Mouse (Mus musculus) frontal cortex, postnatal 25 days (tissue): ENCODE data around the gene Anpep.
"Not testable (repeated sequence)": the region's sequence is repeated elsewhere in the genome, so short reads cannot be mapped to it uniquely, and the experiment has no call there.

Experiments
- DNase-seq, 2 experiments: peaks; one replicate each; pipeline ENCODE4 v3.0.0; 2022; ENCODE audit warnings: low spot score in 2 of 2

Anpep gene

DNA sequence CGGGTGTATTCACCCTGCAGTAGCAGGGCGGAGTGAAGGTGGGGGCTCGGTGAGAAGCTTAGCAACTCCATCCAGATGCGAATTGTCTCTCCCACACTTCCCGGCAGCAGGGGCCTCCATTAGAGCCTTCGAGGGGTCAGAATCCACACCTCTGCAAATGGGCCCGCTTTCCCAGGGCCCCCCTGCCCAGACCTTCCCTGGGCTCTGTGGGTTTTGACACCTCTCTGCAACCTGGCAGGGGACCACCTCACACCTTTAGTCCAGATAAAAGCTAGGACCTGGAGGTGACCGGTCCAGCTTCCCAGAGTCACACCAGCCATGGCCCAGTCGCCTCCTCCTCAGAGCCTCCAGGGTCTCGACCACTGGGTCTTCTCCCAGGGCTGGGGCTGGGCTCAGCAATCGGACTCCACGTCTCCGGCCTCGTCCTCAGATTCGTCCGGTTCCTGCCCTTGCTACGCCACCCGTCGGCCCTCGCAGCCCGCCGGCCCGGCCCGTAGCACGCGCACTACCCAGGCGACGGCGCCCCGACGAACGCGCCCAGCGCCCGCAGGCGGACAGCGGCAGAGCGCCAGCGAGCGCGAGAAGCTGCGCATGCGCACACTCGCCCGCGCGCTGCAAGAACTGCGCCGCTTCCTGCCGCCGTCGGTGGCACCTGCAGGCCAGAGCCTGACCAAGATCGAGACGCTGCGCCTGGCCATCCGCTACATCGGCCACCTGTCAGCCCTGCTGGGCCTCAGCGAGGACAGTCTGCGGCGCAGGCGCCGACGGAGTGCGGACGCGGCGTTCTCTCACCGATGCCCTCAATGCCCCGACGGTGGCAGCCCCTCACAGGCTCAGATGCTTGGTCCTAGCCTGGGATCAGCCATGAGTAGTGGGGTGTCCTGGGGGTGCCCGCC lies 50.0 kb downstream of the Anpep start, which contains the start of gene Mesp2:
Gene Mesp2 (plus strand): TSS at position 117 of the 896 bp plus-strand sequence.
- peak; percentile 42 to 53 for DNase-seq

DNA sequence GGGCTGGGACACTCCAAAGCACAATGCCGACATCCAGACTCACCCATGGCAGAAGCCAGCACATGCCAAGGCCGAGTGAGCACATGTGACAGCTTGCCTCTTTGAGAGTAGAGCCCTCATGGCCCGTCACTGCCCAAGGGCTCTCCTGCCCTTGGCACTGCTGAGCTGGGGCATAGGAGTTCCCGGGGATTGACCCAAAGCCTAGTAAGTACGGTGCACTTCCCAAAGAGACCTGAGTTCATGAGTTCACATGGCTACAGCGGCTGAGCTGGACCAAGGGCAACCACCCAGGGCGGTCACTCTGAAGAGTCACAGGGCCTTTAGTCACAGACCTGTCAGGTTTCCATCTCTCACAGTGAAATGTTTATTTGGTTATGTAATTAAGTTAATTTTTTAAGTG lies 52.3 kb downstream of the Anpep start:
- no peak for DNase-seq

DNA sequence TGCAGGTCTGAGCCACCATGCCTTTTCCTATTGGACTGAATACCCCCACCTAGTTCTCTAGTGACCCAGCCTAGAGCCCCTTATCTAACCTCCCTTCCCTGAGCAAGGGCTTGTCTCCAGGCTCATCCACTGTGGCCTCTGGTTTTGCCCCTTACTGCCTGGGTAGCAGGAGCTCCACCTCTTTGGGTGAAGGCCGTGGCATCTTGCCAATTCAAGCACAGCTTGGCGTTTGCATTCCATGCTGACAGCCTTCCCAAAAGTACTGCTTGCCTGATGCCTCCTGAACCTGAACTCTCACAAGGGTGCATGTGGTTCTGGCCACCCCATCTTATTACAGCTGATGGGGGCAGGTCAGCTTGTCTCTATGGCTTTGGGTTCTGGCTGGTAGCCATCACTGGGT lies 57.0 kb downstream of the Anpep start:
- no peak for DNase-seq

DNA sequence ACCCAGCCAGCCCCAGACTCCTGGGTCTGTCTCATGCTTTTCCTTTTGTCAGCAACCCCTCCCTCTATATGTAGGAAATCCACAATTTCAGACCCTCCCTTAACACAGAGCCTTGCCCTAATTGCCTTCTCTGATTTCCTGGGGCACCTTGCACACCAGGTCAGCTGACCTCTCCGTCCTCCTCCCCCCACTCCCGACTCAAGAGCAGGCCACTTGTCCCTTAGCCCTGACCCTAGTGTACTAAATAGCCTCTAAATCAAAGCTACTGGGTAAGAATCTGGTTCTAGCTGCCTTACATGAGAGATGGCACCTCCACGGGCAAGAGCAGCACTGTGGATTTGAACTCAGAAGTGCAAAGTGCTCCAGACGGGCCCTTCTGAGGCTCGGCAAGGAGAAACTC lies 58.8 kb downstream of the Anpep start:
- no peak for DNase-seq

DNA sequence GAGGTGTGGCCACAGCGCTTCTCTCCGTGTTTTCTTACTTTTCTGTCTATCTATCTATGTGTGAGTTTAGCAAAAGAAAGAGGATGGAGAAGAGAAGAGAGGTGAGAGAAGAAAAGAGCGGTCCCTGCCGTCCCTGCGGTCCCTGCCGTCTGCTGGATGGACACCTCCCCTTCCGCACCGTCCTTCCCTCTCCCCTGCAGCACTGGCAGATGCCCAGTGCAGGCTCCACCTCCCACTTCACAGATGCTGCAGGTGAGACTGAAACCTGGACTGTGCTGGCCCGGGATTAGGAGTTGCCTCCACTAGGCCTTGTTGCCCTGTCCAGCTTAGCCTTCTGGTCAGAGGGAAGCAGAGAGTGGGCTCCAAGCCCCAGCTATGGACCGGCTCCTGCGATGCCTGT lies 59.5 kb downstream of the Anpep start:
- DNase-seq: no peak

DNA sequence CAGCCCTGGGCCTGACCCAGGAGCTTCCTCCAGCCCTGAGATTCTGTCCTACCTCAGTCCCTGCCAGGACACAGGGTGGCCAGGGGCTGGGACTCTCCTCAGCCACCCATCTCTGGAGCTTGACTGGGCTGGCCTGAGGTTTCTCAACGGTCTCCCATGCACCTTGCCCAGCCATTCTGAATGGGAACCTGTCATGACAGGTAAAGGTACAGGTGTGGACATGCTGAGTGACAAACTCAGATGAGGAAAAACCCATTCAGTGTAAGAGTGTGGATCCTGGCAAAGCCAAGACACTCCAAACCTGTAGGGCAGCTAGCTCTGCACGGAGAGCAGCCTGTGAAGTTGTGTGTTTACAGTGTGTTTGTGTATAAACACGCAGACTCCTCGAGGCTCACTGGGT lies 60.5 kb downstream of the Anpep start:
- no peak for DNase-seq

DNA sequence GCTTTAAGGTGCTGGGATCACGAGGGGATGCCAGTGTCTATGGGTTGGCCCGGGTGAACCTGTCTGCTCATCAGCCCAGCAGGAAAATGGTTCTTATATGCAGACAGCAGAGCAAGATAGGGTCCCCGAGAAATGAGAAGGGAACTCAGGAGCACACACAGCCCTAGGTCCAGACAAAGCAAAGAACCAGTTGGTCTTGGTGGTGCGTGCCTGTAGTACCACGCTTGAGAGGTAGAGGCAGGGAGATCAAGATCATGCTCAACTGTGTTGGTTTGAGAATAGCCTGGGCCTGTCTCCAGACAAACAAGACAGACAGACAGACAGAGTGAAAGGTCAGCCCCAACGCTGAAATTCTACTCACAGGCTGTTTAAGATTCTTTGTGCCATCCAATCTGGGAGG lies 61.4 kb downstream of the Anpep start:
- no peak for DNase-seq

DNA sequence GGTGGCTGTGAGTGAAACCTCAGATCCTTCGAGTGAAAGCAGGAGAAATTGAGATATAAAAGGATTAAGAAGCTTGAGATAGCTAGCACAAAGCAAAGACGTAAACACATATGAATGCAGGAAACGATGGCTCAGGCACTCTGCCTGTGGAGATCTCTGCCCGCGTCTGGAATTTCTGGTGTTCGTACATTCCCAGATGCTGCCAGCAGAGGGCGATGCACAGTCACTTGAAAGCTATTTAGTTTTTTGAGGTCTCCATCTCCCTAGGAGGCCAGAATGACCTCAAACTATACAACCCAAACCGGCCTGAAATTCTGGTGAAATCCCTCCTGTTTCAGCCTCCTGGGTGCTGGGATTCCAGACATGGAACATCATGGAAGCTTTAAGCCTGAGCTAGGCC lies 61.8 kb downstream of the Anpep start:
- peak; percentile 78 to 83 for DNase-seq

DNA sequence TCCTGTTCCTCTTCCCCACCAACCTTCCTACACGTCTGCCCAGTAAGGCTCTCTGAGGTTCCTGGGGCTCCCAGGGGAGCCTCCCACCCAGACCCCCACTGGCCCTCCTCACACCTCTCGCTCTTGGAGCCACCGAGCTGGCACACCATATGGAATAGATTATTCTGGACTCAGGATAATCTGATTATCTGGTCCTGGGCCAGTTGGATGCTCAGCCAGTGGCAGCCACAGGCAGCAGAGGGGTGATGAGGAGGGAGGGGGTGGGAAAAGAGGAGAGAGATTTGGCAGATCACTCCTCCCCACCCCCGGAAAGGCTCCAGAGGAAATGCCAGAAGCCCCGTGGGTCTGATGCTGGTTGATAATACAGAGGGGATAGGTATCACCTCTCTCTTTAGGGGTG lies 62.3 kb downstream of the Anpep start:
- DNase-seq: no peak

DNA sequence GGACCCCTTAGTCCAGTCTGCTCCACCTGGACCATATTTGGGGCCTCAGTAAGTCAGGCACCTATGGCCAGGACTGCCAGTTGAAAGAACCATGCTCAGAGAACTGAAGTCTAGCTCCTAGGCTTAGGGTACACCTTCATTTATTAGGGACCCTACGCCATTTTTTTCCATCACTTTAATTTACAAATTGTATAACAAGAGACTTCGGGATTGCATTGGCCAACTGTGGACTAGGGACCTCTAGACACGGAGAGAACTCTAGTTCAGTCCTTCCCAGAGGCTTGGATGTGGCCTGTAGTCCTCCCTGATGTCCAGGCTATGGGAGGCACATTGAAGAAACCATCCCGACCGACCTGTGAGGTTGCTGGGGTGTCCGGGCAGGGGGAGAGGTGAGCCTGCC lies 67.2 kb downstream of the Anpep start, which contains the start of gene Mesp1:
Gene Mesp1 (minus strand): TSS at position 101 of the 400 bp plus-strand sequence.
- no peak for DNase-seq

DNA sequence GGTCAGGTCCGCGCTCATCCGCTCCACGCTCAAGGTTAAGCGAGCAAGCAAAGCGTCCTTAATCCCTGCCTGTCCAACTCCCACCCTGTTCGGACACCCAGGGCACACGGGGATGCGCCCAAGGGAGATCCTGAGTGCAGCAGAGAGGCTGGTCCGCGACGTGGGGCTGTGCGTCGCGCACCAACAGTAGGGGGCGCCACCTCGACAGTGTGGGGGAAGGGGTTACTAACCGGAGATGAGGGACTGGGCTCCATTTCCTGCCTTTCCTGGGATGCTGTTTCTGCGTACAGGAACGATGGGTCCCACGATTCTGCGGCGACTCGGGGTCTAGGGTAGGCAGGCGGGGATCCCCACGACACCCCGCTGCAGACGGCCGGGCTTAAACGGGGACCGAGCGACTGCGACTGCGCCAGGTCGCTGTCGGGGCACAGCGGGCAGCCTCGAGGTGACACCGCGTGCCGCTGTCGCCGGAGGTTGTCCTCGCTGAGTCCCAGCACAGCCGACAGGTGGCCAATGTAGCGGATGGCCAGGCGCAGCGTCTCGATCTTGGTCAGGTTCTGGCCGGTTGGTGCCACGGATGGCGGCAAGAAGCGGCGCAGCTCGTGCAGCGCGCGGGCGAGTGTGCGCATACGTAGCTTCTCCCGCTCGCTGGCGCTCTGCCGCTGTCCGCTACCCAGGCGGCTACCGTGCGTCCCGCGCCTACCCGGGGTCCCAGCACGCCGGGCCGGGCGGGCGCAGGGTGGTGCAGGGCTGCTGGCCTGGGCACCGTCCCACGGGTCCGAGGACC lies 68.0 kb downstream of the Anpep start:
- DNase-seq: no peak

DNA sequence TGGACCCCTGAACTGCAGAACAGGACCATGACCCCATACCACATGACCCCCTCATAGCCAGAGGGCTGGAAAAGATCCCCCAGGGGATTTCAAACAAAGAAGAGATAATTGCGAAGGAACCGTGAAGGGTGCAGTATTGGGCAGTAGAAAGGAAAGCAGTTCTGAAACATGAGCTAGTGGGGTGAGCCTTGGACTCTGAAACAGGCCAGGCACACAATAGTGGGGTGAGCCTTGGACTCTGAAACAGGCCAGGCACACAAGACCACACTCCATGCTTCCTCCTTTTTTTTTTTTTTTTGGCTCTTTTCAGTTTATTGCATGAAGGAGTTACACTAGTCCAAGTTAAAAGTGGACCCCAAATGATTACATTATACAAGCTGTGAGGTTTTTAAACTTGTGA lies 71.0 kb downstream of the Anpep start:
- not testable (repeated sequence) for DNase-seq

DNA sequence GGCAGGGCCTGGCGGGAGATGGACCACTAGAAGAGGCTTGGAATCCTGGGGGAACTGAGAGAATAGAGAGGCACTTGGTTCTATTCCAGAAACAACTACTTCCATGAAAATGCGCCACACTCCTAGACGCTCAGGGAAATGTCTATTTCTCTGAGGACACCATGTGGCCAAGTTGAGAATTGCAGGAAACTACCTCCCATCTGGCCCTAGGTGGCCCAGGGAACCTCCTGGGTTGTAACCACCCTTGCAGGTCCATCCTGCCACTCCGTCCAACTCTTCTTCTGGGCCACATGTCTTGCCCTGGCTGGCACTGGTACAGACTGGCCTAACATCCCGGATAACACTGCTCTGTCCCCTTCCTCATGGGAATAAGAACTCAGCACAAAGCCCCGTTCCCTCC lies 74.6 kb downstream of the Anpep start:
- DNase-seq: peak; percentile 42 to 62

DNA sequence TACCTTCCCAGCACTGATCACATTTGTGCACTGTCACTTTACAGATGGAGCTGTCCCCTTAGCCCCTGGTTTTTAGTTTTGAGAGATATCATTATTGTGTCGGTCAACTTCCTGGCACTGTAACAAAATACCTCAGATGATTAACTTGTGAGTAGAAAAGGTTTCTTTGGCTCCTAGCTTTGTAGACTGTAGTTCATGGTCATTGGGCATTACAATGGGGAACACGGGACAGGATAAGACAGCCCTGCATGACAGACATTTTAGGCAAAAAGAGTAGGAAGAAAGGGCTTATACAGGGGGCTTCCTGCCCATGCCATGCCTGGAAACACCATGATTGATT lies 78.4 kb downstream of the Anpep start:
- DNase-seq: no peak

DNA sequence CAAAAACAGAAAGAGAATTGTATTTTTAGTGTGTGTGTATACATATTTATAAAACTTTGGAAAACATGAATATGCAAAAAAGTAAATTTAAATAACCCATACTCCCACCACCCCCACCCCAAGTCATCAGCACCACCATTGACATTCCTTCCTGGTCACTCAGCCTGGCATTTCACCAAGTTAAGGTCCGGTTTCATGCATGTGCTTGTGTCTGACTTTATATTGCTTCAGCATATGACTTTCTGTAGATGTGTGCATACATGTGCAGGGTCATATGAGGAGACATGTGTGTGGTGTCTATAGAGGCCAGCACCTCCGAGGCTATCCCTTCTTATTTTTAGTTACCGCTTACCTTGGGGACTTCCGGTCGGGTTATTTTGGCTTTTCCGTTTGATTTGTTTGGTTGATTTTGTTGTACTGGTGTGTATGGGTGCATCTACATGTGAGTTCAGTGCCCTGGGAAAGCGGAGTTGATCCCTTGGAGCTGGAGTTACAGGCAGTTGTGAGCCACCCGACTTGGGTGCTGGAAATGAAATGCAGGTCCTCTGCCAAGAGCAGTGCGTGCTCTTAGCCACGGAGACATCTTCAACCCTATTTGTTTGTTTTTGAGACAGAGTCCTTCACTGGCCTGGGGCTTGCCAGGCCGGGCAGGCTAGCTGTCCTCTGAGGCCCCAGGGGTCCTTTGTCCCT lies 78.9 kb downstream of the Anpep start:
- DNase-seq: no peak

DNA sequence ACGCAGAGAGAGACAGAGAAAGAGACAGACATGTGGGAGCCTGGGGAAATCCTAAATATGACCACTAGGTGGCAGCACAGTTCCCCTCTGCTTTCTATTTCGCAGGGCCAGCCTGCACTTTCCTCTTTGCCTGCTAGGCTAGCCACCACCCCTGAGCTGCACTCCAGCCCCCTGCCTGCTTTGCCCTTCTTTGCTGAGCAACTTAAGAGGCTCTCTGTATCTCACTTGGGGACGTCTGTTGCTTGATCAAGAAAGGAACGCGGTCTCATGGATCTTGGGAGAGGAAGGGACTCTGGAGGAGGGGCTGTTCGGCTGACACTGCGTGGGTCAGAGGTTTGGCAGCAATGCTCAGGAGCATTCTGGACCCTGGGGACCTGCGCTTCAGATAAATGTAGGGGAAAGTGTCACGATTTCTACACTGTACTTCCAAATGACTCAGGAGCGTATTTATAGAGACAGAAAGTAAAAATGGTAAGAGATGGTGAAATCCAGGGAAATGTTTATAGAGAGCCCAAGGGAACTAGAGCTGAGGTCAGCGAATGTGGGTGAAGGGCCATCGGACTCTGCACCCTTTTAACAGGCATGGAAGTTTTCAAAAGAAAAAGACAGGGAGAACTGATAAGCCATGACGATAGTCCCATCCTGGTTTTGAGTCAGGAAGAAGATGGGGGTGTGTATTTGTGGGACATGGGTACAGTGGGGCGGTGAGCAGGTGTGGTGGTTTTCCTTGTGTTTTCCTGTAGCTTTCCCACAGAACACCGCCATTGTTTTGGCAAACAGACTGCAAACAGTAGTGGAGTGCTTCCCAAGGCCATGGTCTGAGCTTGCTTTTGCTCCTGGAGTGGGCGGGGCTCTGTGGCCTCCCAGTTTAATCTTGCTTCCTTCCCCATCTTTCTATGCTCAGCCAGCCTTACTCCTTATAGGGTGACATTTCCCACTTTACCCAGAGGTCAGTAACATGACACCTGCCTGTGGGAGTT lies 79.9 kb downstream of the Anpep start:
- peak; percentile 59 to 70 for DNase-seq
